Mouse (Mus musculus) ES-E14 (cell line): ENCODE measurements around the gene Cyb561a3.

ENCODE experiments used
- CHD2 ChIP-seq: IDR thresholded peaks from 2 replicates; pipeline ENCODE4 v1.6.1; 2014; ENCODE audit warnings: mild to moderate bottlenecking, low read depth, low read length, inconsistent platforms
- HCFC1 ChIP-seq: IDR thresholded peaks from 2 replicates; pipeline ENCODE4 v1.6.1; 2012; ENCODE audit warnings: low read length, inconsistent platforms, borderline replicate concordance; ENCODE audit not compliant: insufficient read depth
- MAFK ChIP-seq: IDR thresholded peaks from 2 replicates; pipeline ENCODE4 v1.6.1; 2014; ENCODE audit warnings: mild to moderate bottlenecking, low read depth, low read length, inconsistent platforms; ENCODE audit not compliant: insufficient read depth
- ZNF384 ChIP-seq: IDR thresholded peaks from 2 replicates; pipeline ENCODE4 v1.6.1; 2012; ENCODE audit warnings: low read depth, low read length, inconsistent platforms

DNA sequence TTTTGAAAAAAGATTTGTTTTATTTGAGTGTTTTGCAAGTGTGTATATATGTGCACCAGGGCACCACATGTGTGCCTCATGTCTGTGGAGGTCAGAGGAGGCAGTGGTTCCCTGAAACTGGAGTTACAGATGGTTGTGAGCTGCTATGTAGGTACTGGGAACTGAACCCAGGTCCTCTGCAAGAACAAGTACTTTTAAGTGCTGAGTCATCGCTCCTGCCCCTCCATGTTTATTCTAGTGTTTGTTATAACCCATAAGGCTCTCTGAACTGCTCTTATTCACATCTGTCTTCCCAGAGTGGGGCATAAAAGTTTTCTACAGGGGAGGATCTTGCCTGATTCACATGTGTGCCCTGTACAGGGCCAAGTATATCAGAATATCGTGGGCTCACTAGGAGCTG, 22.7 kb downstream of the Cyb561a3 start:
- TF ChIP-seq HCFC1 (no peak), MAFK (0 out of 2 replicates have a peak, but pooled peaks have one; percentile 36), CHD2 (no peak), ZNF384 (no peak)
